Mouse (Mus musculus) CH12.LX (cell line): ENCODE measurements around the gene Fads1.

Experiments
- CTCF ChIP-seq, 2 experiments: IDR thresholded peaks in 1 of 2; conservative IDR thresholded peaks in 1 of 2; 2 replicates each; pipeline ENCODE4 v1.5.1; 2011 to 2012; ENCODE audit warnings: low read depth in 2 of 2, low read length in 2 of 2, improper control_type of control experiment in 1 of 2, inconsistent platforms in 1 of 2, mild to moderate bottlenecking in 1 of 2, moderate library complexity in 1 of 2
- ZNF384 ChIP-seq: IDR thresholded peaks from 2 replicates; pipeline ENCODE4 v1.6.1; 2012; ENCODE audit warnings: low read depth, low read length, improper control_type of control experiment, inconsistent platforms

GRCm38 (mm10) chr19:10223561-10223960 is 40.9 kb downstream of the Fads1 start:
- TF ChIP-seq CTCF (conservative IDR thresholded peaks at IDR 0.05 in 1 of 2, IDR thresholded peaks at IDR 0.05 in 1 of 2; ENCODE audit: low read depth in 2 of 2, low read length in 2 of 2) (no peak), ZNF384 (no peak)
